Mouse (Mus musculus) spleen, adult 2 months (tissue): ENCODE data around the gene Atp8b5.

Source experiments
- CTCF ChIP-seq: fragments of 200-500 bp; IDR thresholded peaks from 2 replicates; pipeline ENCODE4 v1.5.1; 2011; ENCODE audit warnings: mild to moderate bottlenecking, inconsistent platforms; ENCODE audit not compliant: insufficient read depth, insufficient read length, insufficient replicate concordance; ENCODE audit errors: extremely low read depth
- POLR2A ChIP-seq: fragments of 200-500 bp; IDR thresholded peaks from 2 replicates; pipeline ENCODE4 v1.6.1; 2011; ENCODE audit warnings: low read depth, low read length, inconsistent platforms

GRCm38 (mm10) chr4:43258556-43258955 lies 8.4 kb upstream of the Atp8b5 start:
- TF ChIP-seq CTCF (no peak), POLR2A (no peak)
